Mouse (Mus musculus) midbrain, embryonic 13.5 days (tissue): ENCODE results near the gene Hoxa6. TPM values are rescaled to one million over a fixed set of nuclear protein-coding genes. Genes with fewer than 3 reads are reported as not detected.
A peak's percentile ranks its signal among the peaks of the same experiment; 100 is the strongest.

Experiments
- ATAC-seq: fragments of 200-750 bp; cut with Nextera tagmentation; 2 replicates; pipeline ENCODE4 v1.8.0; 2017; ENCODE audit warnings: mild to moderate bottlenecking, moderate TSS enrichment, moderate library complexity
- H3K27ac ChIP-seq: fragments of 300-500 bp; sonication (generic); 2 replicates; pipeline ENCODE4 v1.5.1; 2015; ENCODE audit warnings: inconsistent platforms, mild to moderate bottlenecking, moderate library complexity
- H3K27me3 ChIP-seq: fragments of 300-500 bp; sonication (generic); 2 replicates; pipeline ENCODE4 v1.6.1; 2015; ENCODE audit warnings: mild to moderate bottlenecking, inconsistent platforms
- H3K36me3 ChIP-seq: fragments of 300-500 bp; sonication (generic); 2 replicates; pipeline ENCODE4 v1.6.1; 2015; ENCODE audit warnings: mild to moderate bottlenecking, inconsistent platforms
- H3K4me1 ChIP-seq: fragments of 300-500 bp; sonication (generic); replicated peaks from 2 replicates; pipeline ENCODE4 v1.6.1; 2015; ENCODE audit warnings: inconsistent platforms
- H3K4me2 ChIP-seq: fragments of 300-500 bp; sonication (generic); replicated peaks from 2 replicates; pipeline ENCODE4 v1.6.1; 2015; ENCODE audit warnings: moderate library complexity, mild to moderate bottlenecking, inconsistent platforms
- H3K4me3 ChIP-seq: fragments of 300-500 bp; sonication (generic); replicated peaks from 2 replicates; pipeline ENCODE4 v1.5.1; 2015; ENCODE audit warnings: mild to moderate bottlenecking, inconsistent platforms
- H3K9ac ChIP-seq: fragments of 300-500 bp; sonication (generic); replicated peaks from 2 replicates; pipeline ENCODE4 v1.6.1; 2015; ENCODE audit warnings: mild to moderate bottlenecking, inconsistent platforms
- H3K9me3 ChIP-seq: fragments of 300-500 bp; sonication (generic); 2 replicates; pipeline ENCODE4 v1.6.1; 2016; ENCODE audit warnings: mild to moderate bottlenecking, inconsistent platforms
- WGBS: fragments of 180-500 bp; shearing (Covaris S2); methylation state at CpG from one replicate; pipeline ENCODE4 v1.1.7; 2015; 5-methylcytosine and 5-hydroxymethylcytosine counted together
- polyA plus RNA-seq: library from polyadenylated mRNA; unstranded; fragments of >200 nt; fragmentation: Nextera tagmentation; extraction: Ambion mirVana; gene quantifications from 2 replicates; pipeline ENCODE4 v1.2.1, GENCODE M21; 2015

Gene Hoxa6
- polyA plus RNA-seq, 1 experiment from 2014 or later: not detected

- no peaks in the 10 kb centered on the region for H3K9me3 ChIP-seq
- WGBS: 2% methylated on average over 30 of the region's 30 CpGs
- peaks cover 100% of the 10 kb centered on the region for H3K27me3 ChIP-seq
- no peak overlapping the region for H3K4me3 ChIP-seq
- ATAC-seq: no peak
- H3K4me2 ChIP-seq: no peak overlapping the region
- no peak overlapping the region for H3K27ac ChIP-seq
- no peak overlapping the region for H3K9ac ChIP-seq
- H3K4me1 ChIP-seq: peaks cover 9% of the 10 kb centered on the region
- no peaks in the 10 kb centered on the region for H3K36me3 ChIP-seq
These were observed 7.4 kb upstream of the Hoxa6 start for GRCm38 (mm10) chr6:52215771-52216535.

- ATAC-seq: no peak
- Histone ChIP-seq H3K9me3 (no peaks in the 10 kb centered on the region), H3K27ac (no peak overlapping the region), H3K27me3 (peaks cover 100% of the 10 kb centered on the region), H3K4me1 (peaks cover 9% of the 10 kb centered on the region), H3K9ac (no peak overlapping the region), H3K36me3 (no peaks in the 10 kb centered on the region), H3K4me2 (no peak overlapping the region), H3K4me3 (no peak overlapping the region)
- 12% methylated on average over 3 of the region's 3 CpGs for WGBS
These were observed 6.5 kb upstream of the Hoxa6 start for GRCm38 (mm10) chr6:52215070-52215469.

GRCm38 (mm10) chr6:52214271-52214670 lies 5.7 kb upstream of the Hoxa6 start:
- H3K4me2 ChIP-seq: no peak overlapping the region
- no peak overlapping the region for H3K4me3 ChIP-seq
- peaks cover 100% of the 10 kb centered on the region for H3K27me3 ChIP-seq
- ATAC-seq: no peak
- H3K27ac ChIP-seq: no peak overlapping the region
- H3K9me3 ChIP-seq: no peaks in the 10 kb centered on the region
- H3K9ac ChIP-seq: no peak overlapping the region
- WGBS: 11% methylated on average over 5 of the region's 5 CpGs
- peaks cover 9% of the 10 kb centered on the region for H3K4me1 ChIP-seq
- no peaks in the 10 kb centered on the region for H3K36me3 ChIP-seq

- Histone ChIP-seq H3K4me3 (no peak within 1 kb of the TSS), H3K9me3 (no peaks in the 10 kb centered on the region), H3K4me1 (peaks cover 15% of the 10 kb centered on the region), H3K27me3 (peaks cover 100% of the 10 kb centered on the region), H3K27ac (no peak within 1 kb of the TSS), H3K36me3 (no peaks in the 10 kb centered on the region), H3K9ac (no peak within 1 kb of the TSS), H3K4me2 (no peak within 1 kb of the TSS)
- WGBS: 2% methylated on average over 38 of the region's 38 CpGs
- no peak for ATAC-seq
These were observed 4.8 kb upstream of the Hoxa6 start, which contains the start of the genes Hoxa3 and Gm28308 for GRCm38 (mm10) chr6:52213119-52213986. Gene Hoxa3 (minus strand): TSS chr6:52213336. Gene Gm28308 (minus strand): TSS chr6:52213339.

- Histone ChIP-seq H3K4me2 (no peak overlapping the region), H3K4me1 (peaks cover 15% of the 10 kb centered on the region), H3K27ac (no peak overlapping the region), H3K36me3 (no peaks in the 10 kb centered on the region), H3K9me3 (no peaks in the 10 kb centered on the region), H3K4me3 (no peak overlapping the region), H3K27me3 (peaks cover 100% of the 10 kb centered on the region), H3K9ac (no peak overlapping the region)
- ATAC-seq: no peak
- WGBS: 3% methylated on average over 22 of the region's 22 CpGs
These were observed 4.1 kb upstream of the Hoxa6 start for GRCm38 (mm10) chr6:52212556-52213118.

GRCm38 (mm10) chr6:52211961-52212360 lies 3.4 kb upstream of the Hoxa6 start:
- no peak overlapping the region for H3K4me2 ChIP-seq
- peaks cover 9% of the 10 kb centered on the region for H3K4me1 ChIP-seq
- peaks cover 100% of the 10 kb centered on the region for H3K27me3 ChIP-seq
- H3K27ac ChIP-seq: no peak overlapping the region
- H3K9me3 ChIP-seq: no peaks in the 10 kb centered on the region
- no peak overlapping the region for H3K4me3 ChIP-seq
- no peak overlapping the region for H3K9ac ChIP-seq
- no peaks in the 10 kb centered on the region for H3K36me3 ChIP-seq
- 4% methylated on average over 13 of the region's 13 CpGs for WGBS
- no peak for ATAC-seq

- Histone ChIP-seq H3K27ac (no peak overlapping the region), H3K4me3 (no peak overlapping the region), H3K27me3 (peaks cover 100% of the 10 kb centered on the region), H3K9ac (no peak overlapping the region), H3K4me2 (no peak overlapping the region), H3K4me1 (0 out of 2 replicates have a peak, but pooled peaks cover 6% of the 10 kb centered on the region), H3K36me3 (no peaks in the 10 kb centered on the region), H3K9me3 (no peaks in the 10 kb centered on the region)
- 1% methylated on average over 37 of the region's 37 CpGs for WGBS
- ATAC-seq: peak; percentile 53; the same call in 1 of the 2 replicates
These were observed 2.8 kb upstream of the Hoxa6 start for GRCm38 (mm10) chr6:52211170-52211935.

GRCm38 (mm10) chr6:52209685-52210046 lies 1.1 kb upstream of the Hoxa6 start:
- H3K9ac ChIP-seq: no peak overlapping the region
- H3K36me3 ChIP-seq: no peaks in the 10 kb centered on the region
- no peak overlapping the region for H3K4me3 ChIP-seq
- H3K4me2 ChIP-seq: no peak overlapping the region
- no peaks in the 10 kb centered on the region for H3K9me3 ChIP-seq
- WGBS: 7% methylated on average over 12 of the region's 12 CpGs
- H3K27me3 ChIP-seq: peaks cover 100% of the 10 kb centered on the region
- H3K4me1 ChIP-seq: 0 out of 2 replicates have a peak, but pooled peaks cover 6% of the 10 kb centered on the region
- ATAC-seq: no peak
- no peak overlapping the region for H3K27ac ChIP-seq

- no peaks in the 10 kb centered on the region for H3K9me3 ChIP-seq
- H3K4me2 ChIP-seq: peak overlapping the region; percentile 29; the same call in 1 of the 2 replicates
- no peak for ATAC-seq
- no peak overlapping the region; the same call in 1 of the 2 replicates for H3K4me3 ChIP-seq
- peaks cover 10% of the 10 kb centered on the region for H3K4me1 ChIP-seq
- no peak overlapping the region for H3K9ac ChIP-seq
- peaks cover 100% of the 10 kb centered on the region for H3K27me3 ChIP-seq
- 1% methylated on average over 18 of the region's 18 CpGs for WGBS
- H3K36me3 ChIP-seq: no peaks in the 10 kb centered on the region
- H3K27ac ChIP-seq: no peak overlapping the region
These were observed 554 bp upstream of the Hoxa6 start for GRCm38 (mm10) chr6:52208868-52209684.

- no peak overlapping the region for H3K4me2 ChIP-seq
- no peak overlapping the region for H3K4me3 ChIP-seq
- peaks cover 100% of the 10 kb centered on the region for H3K27me3 ChIP-seq
- H3K27ac ChIP-seq: no peak overlapping the region
- peaks cover 15% of the 10 kb centered on the region for H3K4me1 ChIP-seq
- ATAC-seq: no peak
- no peaks in the 10 kb centered on the region for H3K9me3 ChIP-seq
- H3K9ac ChIP-seq: no peak overlapping the region
- H3K36me3 ChIP-seq: no peaks in the 10 kb centered on the region
These were observed 892 bp downstream of the Hoxa6 start for GRCm38 (mm10) chr6:52207684-52207976.
